Mouse (Mus musculus): Measurements from ENCODE around the gene Platr17. TPM values are rescaled to one million over a fixed set of nuclear protein-coding genes. Genes with fewer than 3 reads are reported as not detected.
"Not testable (repeated sequence)": the region's sequence is repeated elsewhere in the genome, so short reads cannot be mapped to it uniquely, and the experiment has no call there.

Gene Platr17
- total and polyA plus RNA-seq, 3 experiments = 0.13 TPM; not detected in 2

- ATAC-seq (ENCODE audit: extremely low read depth, insufficient number of reproducible peaks, low FRiP score, poor library complexity, severe bottlenecking) = no peak
- no peak for DNase-seq (ENCODE audit: low spot score)
- Histone ChIP-seq H3K9me3 (replicated peaks) (no peaks in the 10 kb centered on the region), H3K27me3 (ENCODE audit: insufficient read depth, low read length) (no peaks in the 10 kb centered on the region), H3K36me3 (replicated peaks) (peaks cover 98% of the 10 kb centered on the region), H3K4me3 (ENCODE audit: low read depth, low read length) (peak overlapping the region; percentile 93; the same call in 1 of the 2 replicates), H3K4me1 (ENCODE audit: insufficient read depth, low read depth, low read length) (peaks cover 64% of the 10 kb centered on the region)
- TF ChIP-seq GATA2 (IDR thresholded peaks at IDR 0.05; ENCODE audit: borderline replicate concordance, low read depth, low read length) (no peak), POLR2AphosphoS5 (IDR thresholded peaks at IDR 0.05; ENCODE audit: insufficient replicate concordance, low read depth, low read length) (no peak), CTCF (IDR thresholded peaks at IDR 0.05; ENCODE audit: low read depth, low read length) (no peak), TAL1 (conservative IDR thresholded peaks at IDR 0.05; ENCODE audit: low read depth, low read length) (no peak), GATA1 (IDR thresholded peaks at IDR 0.05; ENCODE audit: borderline replicate concordance, low read length) (no peak)
Observed at GRCm38 (mm10) chr17:33950131-33950625, 45.2 kb downstream of the Platr17 start.

GRCm38 (mm10) chr17:33951021-33951946 lies 46.3 kb downstream of the Platr17 start, which contains the start of gene B3galt4:
B3galt4 (minus strand) TSS chr17:33951488.
- Histone ChIP-seq H3K4me3 (ENCODE audit: low read depth, low read length) (peak within 1 kb of the TSS; percentile 93), H3K4me1 (ENCODE audit: insufficient read depth, low read depth, low read length) (peaks cover 64% of the 10 kb centered on the region), H3K36me3 (replicated peaks) (peaks cover 88% of the 10 kb centered on the region), H3K27me3 (ENCODE audit: insufficient read depth, low read length) (no peaks in the 10 kb centered on the region), H3K9me3 (replicated peaks) (no peaks in the 10 kb centered on the region)
- TF ChIP-seq POLR2AphosphoS5 (IDR thresholded peaks at IDR 0.05; ENCODE audit: insufficient replicate concordance, low read depth, low read length) (peak; percentile 97), GATA2 (IDR thresholded peaks at IDR 0.05; ENCODE audit: borderline replicate concordance, low read depth, low read length) (no peak), CTCF (IDR thresholded peaks at IDR 0.05; ENCODE audit: low read depth, low read length) (no peak), TAL1 (conservative IDR thresholded peaks at IDR 0.05; ENCODE audit: low read depth, low read length) (no peak)
- ATAC-seq (ENCODE audit: extremely low read depth, insufficient number of reproducible peaks, low FRiP score, poor library complexity, severe bottlenecking) (peak; percentile 50), DNase-seq (ENCODE audit: low spot score) (peak; percentile 56)

- DNase-seq (ENCODE audit: low spot score); H3K27me3 ChIP-seq (ENCODE audit: insufficient read depth, low read length); ATAC-seq (ENCODE audit: extremely low read depth, insufficient number of reproducible peaks, low FRiP score, poor library complexity, severe bottlenecking); H3K9me3 ChIP-seq (replicated peaks): not testable (repeated sequence)
- H3K4me3 ChIP-seq (ENCODE audit: low read depth, low read length) = peak overlapping the region; percentile 93
- H3K4me1 ChIP-seq (ENCODE audit: insufficient read depth, low read depth, low read length) = peaks cover 69% of the 10 kb centered on the region
- peaks cover 81% of the 10 kb centered on the region for H3K36me3 ChIP-seq (replicated peaks)
Observed at GRCm38 (mm10) chr17:33952015-33952414, 47.1 kb downstream of the Platr17 start.

GRCm38 (mm10) chr17:33952879-33953278 lies 47.9 kb downstream of the Platr17 start:
- Histone ChIP-seq H3K36me3 (replicated peaks) (peaks cover 81% of the 10 kb centered on the region), H3K4me3 (ENCODE audit: low read depth, low read length) (peak overlapping the region; percentile 93), H3K4me1 (ENCODE audit: insufficient read depth, low read depth, low read length) (peaks cover 70% of the 10 kb centered on the region), H3K9me3 (replicated peaks) (no peaks in the 10 kb centered on the region), H3K27me3 (ENCODE audit: insufficient read depth, low read length) (no peaks in the 10 kb centered on the region)
- no peak for DNase-seq (ENCODE audit: low spot score)
- ATAC-seq (ENCODE audit: extremely low read depth, insufficient number of reproducible peaks, low FRiP score, poor library complexity, severe bottlenecking) = no peak
- TF ChIP-seq POLR2AphosphoS5 (IDR thresholded peaks at IDR 0.05; ENCODE audit: insufficient replicate concordance, low read depth, low read length) (no peak; the same call in 1 of the 2 replicates), CTCF (IDR thresholded peaks at IDR 0.05; ENCODE audit: low read depth, low read length) (no peak), GATA1 (IDR thresholded peaks at IDR 0.05; ENCODE audit: borderline replicate concordance, low read length) (no peak), GATA2 (IDR thresholded peaks at IDR 0.05; ENCODE audit: borderline replicate concordance, low read depth, low read length) (no peak)

GRCm38 (mm10) chr17:33953310-33953709 lies 48.4 kb downstream of the Platr17 start:
- H3K27me3 ChIP-seq (ENCODE audit: insufficient read depth, low read length) = no peaks in the 10 kb centered on the region
- ATAC-seq (ENCODE audit: extremely low read depth, insufficient number of reproducible peaks, low FRiP score, poor library complexity, severe bottlenecking) = no peak
- no peak for DNase-seq (ENCODE audit: low spot score)
- H3K4me3 ChIP-seq (ENCODE audit: low read depth, low read length) = peak overlapping the region; percentile 93
- H3K4me1 ChIP-seq (ENCODE audit: insufficient read depth, low read depth, low read length) = peaks cover 69% of the 10 kb centered on the region
- no peaks in the 10 kb centered on the region for H3K9me3 ChIP-seq (replicated peaks)
- peaks cover 81% of the 10 kb centered on the region for H3K36me3 ChIP-seq (replicated peaks)
- no peak for TF ChIP-seq POLR2AphosphoS5 (IDR thresholded peaks at IDR 0.05; ENCODE audit: insufficient replicate concordance, low read depth, low read length)
- no peak for TF ChIP-seq GATA1 (IDR thresholded peaks at IDR 0.05; ENCODE audit: borderline replicate concordance, low read length)
- no peak for TF ChIP-seq TAL1 (conservative IDR thresholded peaks at IDR 0.05; ENCODE audit: low read depth, low read length)
- TF ChIP-seq GATA2 (IDR thresholded peaks at IDR 0.05; ENCODE audit: borderline replicate concordance, low read depth, low read length) = no peak
- no peak for TF ChIP-seq CTCF (IDR thresholded peaks at IDR 0.05; ENCODE audit: low read depth, low read length)

GRCm38 (mm10) chr17:33953961-33954565 lies 49.1 kb downstream of the Platr17 start:
- ATAC-seq (ENCODE audit: extremely low read depth, insufficient number of reproducible peaks, low FRiP score, poor library complexity, severe bottlenecking) (no peak), DNase-seq (ENCODE audit: low spot score) (no peak)
- TF ChIP-seq GATA1 (IDR thresholded peaks at IDR 0.05; ENCODE audit: borderline replicate concordance, low read length) (no peak), CTCF (IDR thresholded peaks at IDR 0.05; ENCODE audit: low read depth, low read length) (no peak), POLR2AphosphoS5 (IDR thresholded peaks at IDR 0.05; ENCODE audit: insufficient replicate concordance, low read depth, low read length) (0 out of 2 replicates have a peak, but pooled peaks have one; percentile 75), TAL1 (conservative IDR thresholded peaks at IDR 0.05; ENCODE audit: low read depth, low read length) (no peak)
- no peaks in the 10 kb centered on the region for H3K9me3 ChIP-seq (replicated peaks)
- H3K4me1 ChIP-seq (ENCODE audit: insufficient read depth, low read depth, low read length) = peaks cover 64% of the 10 kb centered on the region
- H3K27me3 ChIP-seq (ENCODE audit: insufficient read depth, low read length) = no peaks in the 10 kb centered on the region
- peaks cover 81% of the 10 kb centered on the region for H3K36me3 ChIP-seq (replicated peaks)
- H3K4me3 ChIP-seq (ENCODE audit: low read depth, low read length) = peak overlapping the region; percentile 93
